Mouse (Mus musculus) heart, embryonic 16.5 days (tissue): ENCODE results near the gene 2210017I01Rik. TPM values are rescaled to one million over a fixed set of nuclear protein-coding genes. Genes with fewer than 3 reads are reported as not detected.

Source experiments
- ATAC-seq: fragments of 200-750 bp; cut with Nextera tagmentation; replicated peaks from 2 replicates; pipeline ENCODE4 v1.8.0; 2017; ENCODE audit warnings: moderate number of reproducible peaks; ENCODE audit not compliant: insufficient read depth, low FRiP score; ENCODE audit errors: extremely low read depth
- H3K27ac ChIP-seq: fragments of 300-500 bp; sonication (generic); 2 replicates; pipeline ENCODE4 v1.5.1; 2014; ENCODE audit warnings: mild to moderate bottlenecking, low read length, control low read depth, moderate library complexity
- H3K27me3 ChIP-seq: fragments of 300-500 bp; sonication (generic); 2 replicates; pipeline ENCODE4 v1.6.1; 2014; ENCODE audit warnings: low read length, mixed read lengths; ENCODE audit not compliant: control insufficient read depth, insufficient read depth
- H3K36me3 ChIP-seq: fragments of 300-500 bp; sonication (generic); 2 replicates; pipeline ENCODE4 v1.6.1; 2014; ENCODE audit not compliant: control insufficient read depth, insufficient read depth
- H3K4me1 ChIP-seq: fragments of 300-500 bp; sonication (generic); 2 replicates; pipeline ENCODE4 v1.6.1; 2014; ENCODE audit warnings: low read length, mixed read lengths; ENCODE audit not compliant: control insufficient read depth, insufficient read depth
- H3K4me2 ChIP-seq: fragments of 300-500 bp; sonication (generic); 2 replicates; pipeline ENCODE4 v1.6.1; 2014; ENCODE audit warnings: low read depth, mild to moderate bottlenecking, control low read depth, low read length
- H3K4me3 ChIP-seq: fragments of 300-500 bp; sonication (generic); 2 replicates; pipeline ENCODE4 v1.5.1; 2014; ENCODE audit warnings: mild to moderate bottlenecking, control low read depth, low read length
- H3K9ac ChIP-seq: fragments of 300-500 bp; sonication (generic); 2 replicates; pipeline ENCODE4 v1.6.1; 2014; ENCODE audit warnings: low read length, control low read depth
- H3K9me3 ChIP-seq: fragments of 300-500 bp; sonication (generic); replicated peaks from 2 replicates; pipeline ENCODE4 v1.6.1; 2016; ENCODE audit warnings: low read length; ENCODE audit not compliant: control insufficient read depth
- WGBS: fragments of 180-500 bp; shearing (Covaris S2); extraction: QIAGEN DNeasy Blood & Tissue Kit; methylation state at CpG from one replicate; pipeline ENCODE4 v1.1.7; 2014; 5-methylcytosine and 5-hydroxymethylcytosine counted together
- polyA plus RNA-seq: library from polyadenylated mRNA; unstranded; fragments of >200 nt; fragmentation: Nextera tagmentation; extraction: Ambion mirVana; gene quantifications from 2 replicates; pipeline ENCODE4 v1.2.1, GENCODE M21; 2015

The 2210017I01Rik gene
- polyA plus RNA-seq, 1 experiment from 2014 or later: not detected

- WGBS: 59% methylated on average over 1 of the region's 1 CpGs
- Histone ChIP-seq H3K4me2 (no peak within 1 kb of the TSS), H3K9me3 (no peaks in the 10 kb centered on the region), H3K4me1 (no peaks in the 10 kb centered on the region), H3K27me3 (no peaks in the 10 kb centered on the region), H3K27ac (no peak within 1 kb of the TSS), H3K9ac (no peak within 1 kb of the TSS), H3K4me3 (no peak within 1 kb of the TSS), H3K36me3 (no peaks in the 10 kb centered on the region)
- ATAC-seq: no peak
These were observed 33.7 kb downstream of the 2210017I01Rik start, which contains the start of gene Ivl for GRCm38 (mm10) chr3:92573449-92574041. Gene Ivl, minus strand, starts transcription at chr3:92573735.

DNA sequence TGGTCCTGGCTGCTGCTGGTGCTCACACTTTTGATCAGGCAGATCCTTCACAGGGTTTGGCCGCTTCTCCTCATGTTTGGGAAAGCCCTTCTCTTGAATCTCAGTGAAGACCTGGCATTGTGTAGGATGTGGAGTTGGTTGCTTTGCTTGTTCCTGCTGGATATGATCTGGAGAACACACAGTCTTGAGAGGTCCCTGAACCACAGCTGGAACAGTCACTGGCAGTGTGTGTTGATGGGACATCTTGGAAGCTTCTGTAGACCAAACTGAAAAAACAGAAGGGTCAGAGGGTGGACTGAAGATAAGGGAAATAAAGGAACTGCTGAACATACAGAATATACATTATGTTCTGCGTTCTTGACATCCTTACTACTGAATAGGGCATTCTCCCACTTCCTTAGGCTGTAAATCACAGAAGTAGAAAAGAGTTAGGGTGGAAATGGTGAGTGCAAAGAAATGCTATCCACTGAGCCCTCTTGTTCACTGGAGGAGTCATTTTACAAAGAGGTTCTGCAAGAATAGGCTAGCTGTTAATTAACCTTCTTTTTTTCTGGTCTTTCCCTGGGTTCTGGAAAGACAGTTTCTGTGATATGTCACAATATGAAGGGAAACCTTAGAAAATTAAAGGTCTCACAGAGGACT is 34.7 kb downstream of the 2210017I01Rik start:
- 47% methylated on average over 2 of the region's 2 CpGs for WGBS
- no peaks in the 10 kb centered on the region for H3K9me3 ChIP-seq
- H3K27ac ChIP-seq: no peak overlapping the region
- H3K27me3 ChIP-seq: no peaks in the 10 kb centered on the region
- ATAC-seq: no peak
- H3K4me3 ChIP-seq: no peak overlapping the region
- H3K36me3 ChIP-seq: no peaks in the 10 kb centered on the region
- H3K9ac ChIP-seq: no peak overlapping the region
- no peaks in the 10 kb centered on the region for H3K4me1 ChIP-seq
- H3K4me2 ChIP-seq: no peak overlapping the region

DNA sequence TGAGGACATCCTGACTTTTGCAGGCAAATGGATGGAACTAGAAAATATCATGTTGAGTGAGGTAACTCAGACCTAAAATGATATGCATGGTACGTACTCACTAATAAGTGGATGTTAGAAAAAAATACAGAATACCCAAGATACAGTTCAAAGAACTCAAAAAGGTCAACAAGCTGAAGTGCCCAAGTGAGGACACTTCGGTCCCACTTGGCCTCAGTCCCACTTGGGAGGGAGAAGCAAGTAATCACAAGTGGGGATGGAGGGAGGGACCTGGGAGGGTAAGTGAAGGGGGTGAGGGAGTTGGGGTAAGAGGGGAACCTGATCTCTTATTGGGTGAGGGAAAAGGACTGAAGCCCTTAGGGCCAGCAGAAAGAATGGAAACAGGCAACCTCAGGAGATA is 38.5 kb downstream of the 2210017I01Rik start:
- H3K27me3 ChIP-seq: no peaks in the 10 kb centered on the region
- no peaks in the 10 kb centered on the region for H3K9me3 ChIP-seq
- H3K36me3 ChIP-seq: no peaks in the 10 kb centered on the region
- H3K4me2 ChIP-seq: no peak overlapping the region
- no peak overlapping the region for H3K4me3 ChIP-seq
- 69% methylated on average over 2 of the region's 2 CpGs for WGBS
- H3K9ac ChIP-seq: no peak overlapping the region
- H3K27ac ChIP-seq: no peak overlapping the region
- no peak for ATAC-seq
- H3K4me1 ChIP-seq: no peaks in the 10 kb centered on the region

- no peak overlapping the region for H3K4me2 ChIP-seq
- no peaks in the 10 kb centered on the region for H3K4me1 ChIP-seq
- no peaks in the 10 kb centered on the region for H3K27me3 ChIP-seq
- no peak overlapping the region for H3K4me3 ChIP-seq
- no peaks in the 10 kb centered on the region for H3K9me3 ChIP-seq
- ATAC-seq: no peak
- no peaks in the 10 kb centered on the region for H3K36me3 ChIP-seq
- no peak overlapping the region for H3K9ac ChIP-seq
- H3K27ac ChIP-seq: no peak overlapping the region
These were observed 41.9 kb downstream of the 2210017I01Rik start for GRCm38 (mm10) chr3:92565418-92565817.

Other genes starting within 250 kb of the 2210017I01Rik start
- gene Sprr2f, start 242.3 kb downstream of the 2210017I01Rik start, polyA plus RNA-seq: 0.35 TPM in 1 of 2 replicates, not detected in the other
- gene Sprr2h, start 221.8 kb downstream of the 2210017I01Rik start, polyA plus RNA-seq: not detected in 2 replicates
- gene Sprr2i, start 199.5 kb downstream of the 2210017I01Rik start, polyA plus RNA-seq: not detected in 2 replicates
- not detected in 2 replicates for gene Sprr2j-ps, start 189.4 kb downstream of the 2210017I01Rik start, polyA plus RNA-seq
- gene Gm9774, start 178.1 kb downstream of the 2210017I01Rik start, polyA plus RNA-seq: 3.8 and 18.9 TPM in 2 replicates
- gene Sprr2k, start 174.9 kb downstream of the 2210017I01Rik start, polyA plus RNA-seq: not detected in 2 replicates
- gene Sprr1b, start 168.7 kb downstream of the 2210017I01Rik start, polyA plus RNA-seq: 0.19 TPM in 1 of 2 replicates, not detected in the other
- not detected in 2 replicates for gene Sprr3, start 148.8 kb downstream of the 2210017I01Rik start, polyA plus RNA-seq
- 1.2 and 1.6 TPM in 2 replicates for gene Sprr1a, start 121.6 kb downstream of the 2210017I01Rik start, polyA plus RNA-seq
- not detected in 2 replicates for gene Sprr4, start 107.0 kb downstream of the 2210017I01Rik start, polyA plus RNA-seq
- not detected in 2 replicates for gene 2310046K23Rik, start 73.0 kb downstream of the 2210017I01Rik start, polyA plus RNA-seq
- gene Ivl, start 33.8 kb downstream of the 2210017I01Rik start, polyA plus RNA-seq: 0.14 TPM in 1 of 2 replicates, not detected in the other
- not detected in 2 replicates for gene Smcp, start 18.5 kb downstream of the 2210017I01Rik start, polyA plus RNA-seq
- not detected in 2 replicates for gene Lce6a, start 14.2 kb upstream of the 2210017I01Rik start, polyA plus RNA-seq
- not detected in 2 replicates for gene Lce1a1, start 40.8 kb upstream of the 2210017I01Rik start, polyA plus RNA-seq
- not detected in 2 replicates for gene Lce1b, start 49.4 kb upstream of the 2210017I01Rik start, polyA plus RNA-seq
- not detected in 2 replicates for gene Lce1a2, start 62.8 kb upstream of the 2210017I01Rik start, polyA plus RNA-seq
- not detected in 2 replicates for gene Lce1c, start 71.8 kb upstream of the 2210017I01Rik start, polyA plus RNA-seq
- gene Lce1d, start 79.7 kb upstream of the 2210017I01Rik start, polyA plus RNA-seq: not detected in 2 replicates
- gene Lce1e, start 101.6 kb upstream of the 2210017I01Rik start, polyA plus RNA-seq: not detected in 2 replicates
- gene Lce1f, start 112.9 kb upstream of the 2210017I01Rik start, polyA plus RNA-seq: not detected in 2 replicates
- not detected in 2 replicates for gene Gm38119, start 131.6 kb upstream of the 2210017I01Rik start, polyA plus RNA-seq
- 0.16 TPM in 1 of 2 replicates, not detected in the other for gene Lce1g, start 144.8 kb upstream of the 2210017I01Rik start, polyA plus RNA-seq
- not detected in 2 replicates for gene Lce1h, start 157.6 kb upstream of the 2210017I01Rik start, polyA plus RNA-seq
- not detected in 2 replicates for gene Lce1i, start 171.4 kb upstream of the 2210017I01Rik start, polyA plus RNA-seq
- not detected in 2 replicates for gene Lce1j, start 183.0 kb upstream of the 2210017I01Rik start, polyA plus RNA-seq
- not detected in 2 replicates for gene Lce1k, start 200.4 kb upstream of the 2210017I01Rik start, polyA plus RNA-seq
- 0.08 TPM in 1 of 2 replicates, not detected in the other for gene Kprp, start 219.8 kb upstream of the 2210017I01Rik start, polyA plus RNA-seq
- gene Lce1l, start 243.8 kb upstream of the 2210017I01Rik start, polyA plus RNA-seq: not detected in 2 replicates